Mouse (Mus musculus): ENCODE measurements around the gene Iqgap3.

Iqgap3 gene

DNA sequence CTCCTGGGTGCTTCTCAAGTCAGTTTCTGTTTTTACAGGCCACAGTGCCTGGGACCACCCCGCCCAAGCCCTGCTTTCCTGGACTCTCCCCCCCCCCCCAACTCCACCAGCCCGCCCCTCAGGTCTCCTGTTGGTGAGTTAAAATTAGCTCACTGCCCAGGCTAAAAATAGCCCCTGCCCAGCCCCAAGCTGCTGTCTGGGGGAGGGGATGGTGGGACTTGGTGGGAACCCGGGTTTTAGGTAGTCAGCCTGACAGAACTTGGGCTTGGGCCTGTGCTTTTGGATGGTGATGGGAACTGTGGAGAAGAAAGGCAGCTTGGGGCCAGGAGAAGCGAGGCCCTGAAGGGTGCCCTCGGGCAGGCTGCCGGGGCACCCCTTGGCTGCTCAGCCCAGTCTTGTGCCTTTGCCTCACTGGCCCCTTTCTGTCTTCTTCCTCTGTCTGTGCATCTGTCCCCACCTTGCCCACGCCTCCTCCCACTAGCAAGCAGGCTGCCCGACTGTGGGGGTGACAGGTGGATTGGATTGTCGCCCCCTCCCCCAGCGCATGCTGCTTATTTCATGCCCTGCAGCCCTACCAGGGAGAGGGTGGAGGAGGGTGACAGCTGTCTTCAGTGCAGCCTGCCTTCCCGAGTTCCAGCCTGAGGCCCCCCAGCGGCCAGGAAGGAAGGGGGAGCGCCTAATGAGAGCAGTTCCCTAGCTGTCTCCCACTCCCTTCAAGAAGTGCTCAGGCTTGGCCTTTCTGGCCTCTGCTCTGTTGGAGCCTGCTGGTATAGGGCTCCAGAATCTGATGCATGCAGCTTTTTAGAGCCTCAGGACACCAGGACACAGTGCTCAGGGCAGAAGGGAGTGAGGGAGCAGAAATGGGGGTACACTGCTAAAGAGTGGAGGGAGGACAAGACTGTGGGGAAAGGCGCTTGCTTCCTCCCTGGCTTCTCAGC, 68.6 kb downstream of the Iqgap3 start:
- DNase-seq (ENCODE audit: low read depth, low spot score): no peak

DNA sequence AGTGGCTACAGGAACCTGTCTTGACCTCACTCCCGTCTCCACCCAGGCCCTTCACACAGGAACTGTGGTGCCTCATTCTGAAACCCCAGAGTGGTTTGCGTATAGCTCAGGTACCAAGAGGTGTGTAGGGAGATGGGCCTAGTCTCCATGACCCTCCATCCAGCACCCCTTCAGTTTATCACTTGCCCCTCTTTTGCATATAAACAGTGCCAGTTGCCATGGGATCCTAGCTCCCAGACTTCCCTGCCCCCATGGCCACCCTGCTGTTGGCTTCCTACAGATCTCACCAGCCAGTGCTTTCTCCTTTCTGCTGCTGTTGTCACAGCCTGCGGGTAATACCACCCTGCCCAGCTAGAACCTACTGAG, 69.2 kb downstream of the Iqgap3 start:
- no peak for DNase-seq (ENCODE audit: low read depth, low spot score)

DNA sequence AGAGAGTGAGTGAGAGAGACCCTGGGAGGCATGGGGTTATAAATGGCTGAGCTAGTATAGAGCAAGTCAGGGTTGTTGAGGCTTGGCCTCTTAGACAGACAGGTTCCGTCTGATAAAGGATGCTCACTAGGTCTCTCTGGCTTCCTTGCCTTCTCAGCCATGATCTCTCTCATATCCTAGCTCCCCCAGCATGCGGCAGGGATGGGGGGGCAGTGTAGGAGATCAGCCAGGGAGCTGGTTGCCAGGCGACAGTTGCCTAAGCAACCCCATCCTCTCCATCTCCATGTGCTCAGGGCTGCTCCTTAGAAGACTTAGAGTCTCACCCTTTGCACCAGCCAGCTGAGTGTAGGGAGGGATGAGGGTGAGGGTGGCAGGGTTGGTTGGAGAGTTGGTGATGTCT, 70.3 kb downstream of the Iqgap3 start:
- peak; percentile 76 for DNase-seq (ENCODE audit: low read depth, low spot score)

DNA sequence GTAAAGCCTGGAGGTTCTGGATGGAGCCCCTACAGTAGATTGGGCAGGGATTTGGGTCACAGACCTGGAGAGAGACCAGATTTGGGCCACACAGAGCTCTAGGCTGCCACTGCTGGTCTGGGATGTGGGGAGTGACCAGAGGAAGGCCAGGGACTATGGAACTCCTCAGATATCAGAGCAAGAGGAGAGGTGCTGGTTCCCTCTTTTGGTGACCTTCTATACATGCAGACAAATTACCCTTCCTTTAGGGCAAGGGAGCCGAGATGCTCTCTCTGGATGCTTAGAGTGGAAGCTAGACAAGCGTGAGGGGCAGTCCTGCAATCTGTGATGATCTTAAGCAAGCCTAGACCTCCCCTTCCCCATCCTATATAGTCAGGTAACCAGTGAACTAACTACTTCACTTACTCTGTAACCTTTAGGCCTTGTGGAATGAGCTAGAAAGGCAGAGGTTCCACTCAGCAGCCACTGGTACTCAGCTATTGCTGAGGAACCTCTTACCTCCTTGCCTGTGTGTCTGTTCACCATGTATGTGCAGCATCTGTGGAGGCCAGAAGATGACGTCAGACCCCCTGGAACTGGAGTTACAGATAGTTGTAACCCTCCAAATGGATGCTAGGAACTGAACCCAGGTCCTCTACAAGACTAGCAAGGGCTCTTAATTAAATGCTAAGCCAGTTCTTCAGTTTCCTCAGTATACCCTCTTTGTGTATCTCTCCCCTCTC, 71.7 kb downstream of the Iqgap3 start:
- DNase-seq (ENCODE audit: low read depth, low spot score): no peak

DNA sequence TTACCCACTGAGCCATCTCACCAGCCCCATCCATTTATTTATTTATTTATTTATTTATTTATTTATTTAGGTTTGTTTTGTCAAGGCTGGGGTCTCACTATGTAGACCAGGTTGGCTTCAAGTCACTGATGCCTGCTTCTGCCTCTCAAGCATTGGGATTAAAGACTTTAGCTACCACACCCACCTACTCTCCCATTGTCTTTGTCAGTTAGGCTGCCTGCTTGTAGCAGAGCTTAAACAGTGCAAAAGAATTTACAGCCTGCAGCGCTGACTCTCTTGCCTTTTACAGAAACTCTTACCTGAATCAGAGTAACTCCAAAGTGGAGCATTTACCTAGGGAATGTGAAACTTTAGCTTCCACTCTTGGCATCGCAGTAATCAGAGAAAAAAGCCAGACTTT, 72.5 kb downstream of the Iqgap3 start:
- DNase-seq (ENCODE audit: low read depth, low spot score): no peak

DNA sequence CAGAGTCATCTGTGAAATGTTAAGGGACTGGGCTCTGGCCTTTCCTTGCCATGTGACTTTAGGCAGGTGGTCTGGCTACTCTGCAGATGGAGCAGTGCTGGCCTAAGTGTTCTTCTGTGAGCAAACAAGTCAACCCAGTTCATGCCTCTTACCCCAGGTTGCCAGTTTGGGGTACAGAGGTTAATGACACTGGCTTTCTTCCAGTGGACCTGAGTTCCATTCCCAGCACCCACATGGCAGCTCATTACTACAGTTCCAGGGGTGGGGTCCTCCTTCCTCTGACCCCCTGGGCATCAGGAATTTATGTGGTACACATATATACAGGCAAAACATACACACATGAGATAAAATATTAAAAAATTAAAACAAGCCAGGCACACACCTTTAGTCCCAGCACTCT, 75.0 kb downstream of the Iqgap3 start:
- no peak for DNase-seq (ENCODE audit: low read depth, low spot score)

DNA sequence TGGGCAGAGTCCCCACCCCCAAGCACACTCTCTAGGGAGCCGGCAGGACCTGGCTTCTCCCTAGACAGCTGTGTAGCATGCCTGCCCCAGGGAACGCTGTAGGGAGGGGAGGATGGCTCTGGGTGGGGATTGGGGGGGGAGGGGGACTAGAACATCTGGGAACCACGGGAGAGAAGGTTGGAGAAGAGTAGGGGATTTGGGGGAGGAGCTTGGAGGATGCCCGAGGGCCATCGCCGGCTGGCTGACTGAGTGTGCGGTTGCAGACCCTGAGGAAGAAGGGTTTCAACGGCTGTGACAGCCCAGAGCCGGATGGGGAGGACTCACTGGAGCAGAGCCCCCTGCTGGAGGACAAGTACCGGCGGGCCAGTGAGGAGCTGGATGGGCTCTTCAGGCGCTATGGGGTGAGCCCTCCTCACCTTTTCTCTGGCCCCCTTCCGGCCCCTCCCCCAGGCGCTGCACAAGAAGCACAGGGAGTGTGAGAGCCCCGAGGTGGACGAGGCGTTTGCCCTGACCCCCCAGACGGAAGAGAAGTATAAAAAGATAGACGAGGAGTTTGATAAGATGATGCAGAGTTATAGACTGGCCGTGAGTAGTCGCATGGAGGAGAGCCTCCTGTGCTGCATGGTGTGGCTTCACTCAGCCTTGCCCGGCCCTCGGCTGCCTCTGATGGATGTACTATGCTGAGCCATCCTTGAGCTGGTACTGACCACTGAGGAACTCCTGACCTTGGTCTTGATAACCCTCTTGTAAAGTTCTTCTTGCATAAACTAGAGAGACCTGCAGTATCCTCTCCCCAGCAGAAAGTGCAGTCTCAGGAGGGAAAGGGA, 76.2 kb downstream of the Iqgap3 start:
- no peak for DNase-seq (ENCODE audit: low read depth, low spot score)

DNA sequence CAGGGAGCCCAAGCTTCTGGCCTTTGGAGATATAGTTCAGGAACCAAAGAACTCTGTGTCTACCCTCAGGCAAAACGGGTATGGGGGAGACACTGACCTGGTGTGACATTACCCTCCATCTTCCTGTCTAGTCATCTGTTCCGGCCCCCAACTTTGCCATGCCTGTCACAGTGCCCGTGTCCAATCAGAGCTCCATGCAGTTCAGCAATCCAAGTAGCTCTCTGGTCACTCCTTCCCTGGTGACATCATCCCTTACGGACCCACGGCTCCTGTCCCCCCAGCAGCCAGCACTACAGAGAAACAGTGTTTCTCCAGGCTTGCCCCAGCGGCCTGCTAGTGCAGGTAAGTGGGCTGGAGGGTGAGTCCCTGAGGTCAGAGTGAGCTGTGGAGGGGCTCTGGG, 77.2 kb downstream of the Iqgap3 start:
- no peak for DNase-seq (ENCODE audit: low read depth, low spot score)

DNA sequence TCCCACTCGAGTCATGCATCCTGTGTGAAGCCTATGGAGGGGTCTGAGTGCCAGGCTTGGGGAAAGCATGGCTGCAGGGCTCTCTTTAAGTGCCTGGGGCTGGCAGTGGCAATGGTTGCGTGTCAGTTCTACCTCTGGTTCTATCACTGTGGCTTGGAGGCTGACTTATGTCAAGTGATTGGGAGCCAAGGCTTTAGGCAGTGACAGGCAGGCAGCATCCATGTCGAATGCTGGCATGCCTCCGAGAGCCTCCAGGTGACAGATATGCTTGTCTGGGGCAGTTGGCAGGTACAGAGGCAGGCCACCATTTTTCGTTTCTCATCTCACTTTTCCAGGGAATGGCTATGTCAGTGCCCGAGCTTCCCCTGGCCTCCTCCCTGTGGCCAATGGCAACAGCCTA, 79.1 kb downstream of the Iqgap3 start:
- DNase-seq (ENCODE audit: low read depth, low spot score): no peak

DNA sequence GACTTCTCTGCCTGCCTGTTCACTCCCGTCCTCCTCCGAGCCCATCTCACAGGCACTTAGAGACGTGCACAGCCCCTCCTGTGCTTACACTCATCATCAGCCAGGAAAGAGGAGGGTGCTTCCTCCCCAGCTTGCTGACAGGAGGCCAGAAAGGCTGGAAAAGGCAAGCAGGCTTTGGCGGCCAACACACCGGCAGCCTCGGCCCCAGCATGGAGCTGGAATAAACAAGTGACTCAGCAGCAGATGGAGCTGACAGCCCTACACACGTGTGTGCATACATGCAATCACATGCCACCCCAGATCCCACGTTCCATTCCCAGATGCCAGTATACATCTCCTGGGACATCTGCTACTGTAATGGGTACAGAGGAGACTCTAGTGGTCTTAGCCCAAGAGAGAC, 80.5 kb downstream of the Iqgap3 start:
- DNase-seq (ENCODE audit: low read depth, low spot score): no peak

DNA sequence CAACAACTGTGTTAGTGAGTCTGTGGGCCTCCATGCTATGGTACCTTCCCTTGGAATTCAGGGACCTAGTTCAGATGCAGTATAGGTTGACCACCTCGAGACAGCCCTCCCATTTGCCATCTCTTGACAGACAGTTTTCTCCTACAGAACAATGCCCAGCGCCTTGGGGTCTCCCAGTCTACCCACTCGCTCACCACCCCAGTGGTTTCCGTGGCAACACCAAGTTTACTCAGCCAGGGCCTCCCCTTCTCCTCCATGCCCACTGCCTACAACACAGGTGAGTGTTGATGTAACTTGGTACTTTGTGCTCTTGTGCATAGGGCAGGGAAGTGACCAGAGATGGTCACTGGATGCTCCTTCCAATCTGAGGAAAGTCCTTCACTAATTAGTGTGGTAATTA, 81.0 kb downstream of the Iqgap3 start:
- no peak for DNase-seq (ENCODE audit: low read depth, low spot score)

DNA sequence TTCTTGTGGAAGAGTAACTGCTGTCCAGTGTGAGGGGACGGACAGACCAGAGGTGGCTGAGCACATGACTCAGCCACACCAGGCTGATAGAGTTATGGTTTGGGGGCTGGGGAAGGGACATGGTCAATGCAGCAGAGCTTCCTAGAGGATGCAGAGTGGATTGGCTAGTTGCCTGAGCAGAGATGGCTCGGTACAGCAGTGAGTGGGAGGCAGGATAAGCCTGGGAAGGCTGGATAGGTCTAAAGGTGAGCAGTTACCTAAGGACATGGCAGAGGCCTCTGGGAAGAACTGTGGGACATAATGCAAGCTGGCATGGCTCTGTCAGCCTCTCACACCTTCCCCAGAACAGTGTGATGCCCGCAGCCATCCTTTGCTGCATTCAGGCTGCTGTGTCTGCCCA, 82.1 kb downstream of the Iqgap3 start:
- DNase-seq (ENCODE audit: low read depth, low spot score): no peak

DNA sequence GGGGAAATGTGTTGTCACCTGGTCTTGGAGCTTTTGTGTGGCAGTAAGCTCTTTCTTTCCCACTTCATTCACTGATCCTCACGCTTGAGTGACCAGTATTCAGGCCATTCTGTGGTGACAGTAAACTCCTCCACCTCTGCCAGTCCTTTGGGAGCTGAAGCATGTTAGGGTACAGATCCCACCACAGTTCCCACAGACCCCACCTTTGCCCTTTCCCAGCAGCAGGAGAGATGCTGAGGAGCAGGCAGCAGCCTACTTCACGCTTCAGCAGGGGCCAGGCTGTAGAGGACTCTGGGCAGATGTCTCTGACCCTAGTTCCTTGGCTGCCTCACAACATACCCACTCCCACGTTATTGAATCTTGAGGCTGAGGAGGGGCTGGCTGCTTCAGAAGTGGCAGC, 82.5 kb downstream of the Iqgap3 start:
- no peak for DNase-seq (ENCODE audit: low read depth, low spot score)

DNA sequence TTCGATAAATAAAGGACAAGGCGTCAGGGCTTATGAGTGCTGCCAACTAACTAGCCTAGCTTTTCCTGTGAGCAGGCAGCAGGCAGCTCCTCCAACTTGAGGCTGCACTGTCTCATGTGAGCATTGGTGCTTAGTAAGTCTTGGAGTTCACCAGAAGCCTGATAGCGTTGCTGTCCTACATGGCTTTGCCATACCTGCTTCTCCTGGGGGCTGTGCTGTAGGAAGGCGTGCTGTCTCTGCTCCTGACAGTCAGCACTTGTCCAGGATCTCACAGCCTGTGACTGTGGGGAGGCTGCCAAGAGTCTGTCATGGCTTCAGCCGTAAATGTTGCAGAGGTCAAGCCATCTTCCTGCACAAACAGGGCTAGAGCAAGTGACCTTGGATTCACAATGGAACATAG, 84.3 kb downstream of the Iqgap3 start:
- DNase-seq (ENCODE audit: low read depth, low spot score): no peak

DNA sequence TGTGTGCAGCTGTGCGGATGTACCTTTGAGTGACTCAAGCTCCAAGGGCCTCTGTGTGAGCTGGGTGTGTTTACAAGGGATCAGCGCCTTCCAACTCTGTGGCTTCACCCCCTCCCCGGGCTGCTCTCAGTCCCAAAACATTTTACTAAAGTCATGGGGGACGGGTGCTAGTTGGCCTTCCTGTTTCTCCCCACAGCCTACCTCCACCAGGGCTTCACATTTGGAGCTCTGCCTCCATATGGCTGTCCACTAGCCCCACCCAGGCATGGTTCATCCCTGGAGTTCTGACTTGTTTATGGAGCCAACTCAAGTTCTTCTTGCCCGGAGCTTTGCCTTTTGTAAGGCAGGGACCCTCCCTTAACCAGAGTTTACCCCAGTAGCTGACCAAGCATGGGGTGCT, 88.6 kb downstream of the Iqgap3 start:
- DNase-seq (ENCODE audit: low read depth, low spot score): no peak

All from retina, adult 2 months (tissue).